Mouse (Mus musculus): Measurements from ENCODE around the gene Ugt2b36. TPM values are rescaled to one million over a fixed set of nuclear protein-coding genes. Genes with fewer than 3 reads are reported as not detected.

The Ugt2b36 gene
- total and polyA plus RNA-seq, 3 experiments = not detected

DNA sequence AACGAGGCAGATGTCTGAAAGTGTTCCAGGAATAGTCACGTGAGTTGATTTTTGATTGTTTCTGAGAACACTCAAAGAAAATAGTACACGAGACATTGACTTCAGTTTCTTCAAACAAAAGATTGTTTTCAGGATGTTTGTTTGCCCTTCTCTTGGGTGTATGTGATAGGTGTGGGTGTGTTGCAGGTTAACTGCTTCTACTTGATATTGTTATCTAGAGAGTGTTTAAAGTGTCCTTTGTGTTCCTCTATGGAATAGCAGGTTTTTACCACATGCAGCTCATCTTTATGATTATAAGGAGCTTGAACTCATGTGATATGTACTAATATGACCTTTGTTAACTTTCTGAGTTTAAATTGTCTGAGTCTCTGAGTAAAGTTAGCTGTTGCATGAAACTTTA is 6.1 kb downstream of the Ugt2b36 start:
- no peaks in the 10 kb centered on the region for H3K9me3 ChIP-seq (replicated peaks; ENCODE audit: insufficient read depth, low read length)
- H3K9ac ChIP-seq (ENCODE audit: control insufficient read depth, low read depth, low read length, poor library complexity, severe bottlenecking) = no peak overlapping the region
- no peaks in the 10 kb centered on the region for H3K36me3 ChIP-seq (ENCODE audit: control insufficient read depth in 1 of 2, insufficient read depth in 2 of 2, low read length in 2 of 2)
- H3K27me3 ChIP-seq (ENCODE audit: control insufficient read depth in 1 of 2, insufficient read depth in 2 of 2, low read length in 2 of 2) = no peaks in the 10 kb centered on the region
- H3K79me2 ChIP-seq (ENCODE audit: control insufficient read depth, insufficient read depth, low read length, poor library complexity) = no peaks in the 10 kb centered on the region
- TF ChIP-seq MEF2A (IDR thresholded peaks at IDR 0.05; ENCODE audit: extremely low read depth, insufficient replicate concordance, low read depth, low read length, poor library complexity, severe bottlenecking) (no peak), HCFC1 (IDR thresholded peaks at IDR 0.05; ENCODE audit: low read depth, low read length) (no peak), JUND (IDR thresholded peaks at IDR 0.05; ENCODE audit: low read depth, low read length) (no peak), RAD21 (IDR thresholded peaks at IDR 0.05; ENCODE audit: low read depth, low read length) (no peak), EP300 (IDR thresholded peaks at IDR 0.05; ENCODE audit: low read depth in 1 of 2, low read length in 2 of 2) (no peak)
- DNase-seq (ENCODE audit: low read depth, low spot score) = no peak
- no peak overlapping the region for H3K4me3 ChIP-seq (ENCODE audit: control insufficient read depth in 1 of 2, insufficient read depth in 1 of 2, low read depth in 2 of 2, low read length in 2 of 2)
- no peak overlapping the region for H3K27ac ChIP-seq (ENCODE audit: control insufficient read depth, low read depth, low read length)
- H3K4me1 ChIP-seq (ENCODE audit: control insufficient read depth in 1 of 2, insufficient read depth in 2 of 2, low read length in 2 of 2) = no peaks in the 10 kb centered on the region

DNA sequence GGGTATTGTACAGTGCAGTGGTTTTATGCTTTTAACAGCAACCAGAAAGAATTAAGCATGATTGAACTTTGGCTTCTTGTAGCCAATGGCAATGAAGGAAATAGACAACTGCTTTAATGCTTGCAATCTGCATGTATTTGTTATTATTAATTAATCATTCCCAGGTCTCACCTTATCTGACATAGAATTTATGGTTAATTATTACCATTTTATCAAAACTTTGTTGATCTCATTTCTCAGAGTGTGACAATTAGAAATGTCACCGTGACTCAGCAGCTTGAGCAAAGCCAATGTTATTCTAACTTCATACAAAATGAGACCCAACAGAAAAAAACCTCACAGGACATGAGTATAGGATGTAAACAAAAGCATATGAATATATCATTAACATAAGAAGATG is 61.7 kb downstream of the Ugt2b36 start:
- H3K79me2 ChIP-seq (ENCODE audit: control insufficient read depth, insufficient read depth, low read length, poor library complexity) = no peaks in the 10 kb centered on the region
- H3K4me1 ChIP-seq (ENCODE audit: control insufficient read depth in 1 of 2, insufficient read depth in 2 of 2, low read length in 2 of 2) = no peaks in the 10 kb centered on the region
- no peak for DNase-seq (ENCODE audit: low read depth, low spot score)
- no peaks in the 10 kb centered on the region for H3K36me3 ChIP-seq (ENCODE audit: control insufficient read depth in 1 of 2, insufficient read depth in 2 of 2, low read length in 2 of 2)
- no peak overlapping the region for H3K4me3 ChIP-seq (ENCODE audit: control insufficient read depth in 1 of 2, insufficient read depth in 1 of 2, low read depth in 2 of 2, low read length in 2 of 2)
- TF ChIP-seq RCOR1 (IDR thresholded peaks at IDR 0.05; ENCODE audit: low read depth, low read length) (no peak), NRF1 (IDR thresholded peaks at IDR 0.05; ENCODE audit: insufficient read depth, low read depth, low read length, poor library complexity, severe bottlenecking) (no peak), MYB (IDR thresholded peaks at IDR 0.05; ENCODE audit: low read depth, low read length) (no peak), MYC (IDR thresholded peaks at IDR 0.05; ENCODE audit: low read depth, low read length) (no peak)
- H3K9me3 ChIP-seq (replicated peaks; ENCODE audit: insufficient read depth, low read length) = no peaks in the 10 kb centered on the region
- no peaks in the 10 kb centered on the region for H3K27me3 ChIP-seq (ENCODE audit: control insufficient read depth in 1 of 2, insufficient read depth in 2 of 2, low read length in 2 of 2)
- H3K9ac ChIP-seq (ENCODE audit: control insufficient read depth, low read depth, low read length, poor library complexity, severe bottlenecking) = no peak overlapping the region
- no peak overlapping the region for H3K27ac ChIP-seq (ENCODE audit: control insufficient read depth, low read depth, low read length)

DNA sequence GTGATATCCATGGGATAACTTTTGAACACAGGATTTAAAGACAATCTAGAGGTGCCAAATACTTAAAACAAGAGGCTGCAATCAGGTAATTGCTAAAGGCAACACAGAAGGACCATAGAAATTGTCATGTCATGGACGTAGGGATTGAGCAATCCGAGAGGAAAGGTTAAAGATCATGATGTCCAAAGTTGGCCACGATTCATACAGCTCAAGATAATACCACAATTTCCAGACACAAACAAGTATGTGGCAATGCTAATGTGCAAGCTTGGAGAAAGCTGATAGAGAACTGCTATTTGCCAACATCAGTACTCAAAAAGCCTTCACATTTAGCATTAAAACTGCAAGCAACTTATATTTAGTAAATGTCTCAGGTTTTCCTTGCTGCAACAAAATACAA is 65.0 kb downstream of the Ugt2b36 start:
- no peaks in the 10 kb centered on the region for H3K4me1 ChIP-seq (ENCODE audit: control insufficient read depth in 1 of 2, insufficient read depth in 2 of 2, low read length in 2 of 2)
- H3K27me3 ChIP-seq (ENCODE audit: control insufficient read depth in 1 of 2, insufficient read depth in 2 of 2, low read length in 2 of 2) = no peaks in the 10 kb centered on the region
- H3K27ac ChIP-seq (ENCODE audit: control insufficient read depth, low read depth, low read length) = no peak overlapping the region
- no peaks in the 10 kb centered on the region for H3K36me3 ChIP-seq (ENCODE audit: control insufficient read depth in 1 of 2, insufficient read depth in 2 of 2, low read length in 2 of 2)
- H3K9ac ChIP-seq (ENCODE audit: control insufficient read depth, low read depth, low read length, poor library complexity, severe bottlenecking) = no peak overlapping the region
- H3K4me3 ChIP-seq (ENCODE audit: control insufficient read depth in 1 of 2, insufficient read depth in 1 of 2, low read depth in 2 of 2, low read length in 2 of 2) = no peak overlapping the region
- H3K79me2 ChIP-seq (ENCODE audit: control insufficient read depth, insufficient read depth, low read length, poor library complexity) = no peaks in the 10 kb centered on the region
- DNase-seq (ENCODE audit: low read depth, low spot score) = no peak
- TF ChIP-seq UBTF (IDR thresholded peaks at IDR 0.05; ENCODE audit: borderline replicate concordance, insufficient read depth, low read depth, low read length) (no peak), TBP (IDR thresholded peaks at IDR 0.05; ENCODE audit: low read depth, low read length) (no peak)
- no peaks in the 10 kb centered on the region for H3K9me3 ChIP-seq (replicated peaks; ENCODE audit: insufficient read depth, low read length)

Other genes with a start within 250 kb of the Ugt2b36 start
- gene Ugt2b34, start 185.6 kb downstream of the Ugt2b36 start, total RNA-seq (2012; rRNA removed) = not detected in 2 replicates
- gene Ugt2b34, start 185.6 kb downstream of the Ugt2b36 start, polyA plus RNA-seq (2012; ENCODE audit: insufficient read depth in 1 of 2, insufficient read length in 2 of 2, low read depth in 1 of 2, low replicate concordance in 2 of 2, missing spikeins in 1 of 2) = not detected
- gene Ugt2b1, start 166.0 kb downstream of the Ugt2b36 start, total RNA-seq (2012; rRNA removed) = not detected in 2 replicates
- not detected for gene Ugt2b1, start 166.0 kb downstream of the Ugt2b36 start, polyA plus RNA-seq (2012; ENCODE audit: insufficient read depth in 1 of 2, insufficient read length in 2 of 2, low read depth in 1 of 2, low replicate concordance in 2 of 2, missing spikeins in 1 of 2)
- not detected in 2 replicates for gene Ugt2b35, start 91.7 kb downstream of the Ugt2b36 start, total RNA-seq (2012; rRNA removed)
- not detected for gene Ugt2b35, start 91.7 kb downstream of the Ugt2b36 start, polyA plus RNA-seq (2012; ENCODE audit: insufficient read depth in 1 of 2, insufficient read length in 2 of 2, low read depth in 1 of 2, low replicate concordance in 2 of 2, missing spikeins in 1 of 2)
- not detected in 2 replicates for gene Ugt2b5, start 47.8 kb upstream of the Ugt2b36 start, total RNA-seq (2012; rRNA removed)
- not detected for gene Ugt2b5, start 47.8 kb upstream of the Ugt2b36 start, polyA plus RNA-seq (2012; ENCODE audit: insufficient read depth in 1 of 2, insufficient read length in 2 of 2, low read depth in 1 of 2, low replicate concordance in 2 of 2, missing spikeins in 1 of 2)
- gene Ugt2b37, start 162.2 kb upstream of the Ugt2b36 start, total RNA-seq (2012; rRNA removed) = not detected in 2 replicates
- not detected for gene Ugt2b37, start 162.2 kb upstream of the Ugt2b36 start, polyA plus RNA-seq (2012; ENCODE audit: insufficient read depth in 1 of 2, insufficient read length in 2 of 2, low read depth in 1 of 2, low replicate concordance in 2 of 2, missing spikeins in 1 of 2)
- not detected in 2 replicates for gene Ugt2a3, start 244.6 kb upstream of the Ugt2b36 start, total RNA-seq (2012; rRNA removed)
- gene Ugt2a3, start 244.6 kb upstream of the Ugt2b36 start, polyA plus RNA-seq (2012; ENCODE audit: insufficient read depth in 1 of 2, insufficient read length in 2 of 2, low read depth in 1 of 2, low replicate concordance in 2 of 2, missing spikeins in 1 of 2) = not detected